Mouse (Mus musculus): ENCODE data around the gene Edc3.

- TF ChIP-seq POLR2A (IDR thresholded peaks at IDR 0.05; ENCODE audit: borderline replicate concordance, extremely low read depth, insufficient read depth, insufficient read length, poor library complexity, severe bottlenecking) (no peak), CTCF (IDR thresholded peaks at IDR 0.05; ENCODE audit: borderline replicate concordance, extremely low read depth, insufficient read depth, insufficient read length) (no peak)
Observed at GRCm38 (mm10) chr9:57668277-57668676, 40.1 kb upstream of the Edc3 start.
